Mouse (Mus musculus) bone marrow, adult 2 months (tissue): ENCODE data around the gene Trim11. TPM values are rescaled to one million over a fixed set of nuclear protein-coding genes. Genes with fewer than 3 reads are reported as not detected.

ENCODE experiments used
- H3K27ac ChIP-seq: fragments of 200-500 bp; 2 replicates; pipeline ENCODE4 v1.5.1; 2012; ENCODE audit warnings: low read depth, mild to moderate bottlenecking, control low read depth, inconsistent platforms, low read length; ENCODE audit not compliant: control insufficient read depth, poor library complexity, insufficient read depth
- H3K4me1 ChIP-seq: fragments of 200-500 bp; 2 replicates; pipeline ENCODE4 v1.6.1; 2011; ENCODE audit warnings: low read length; ENCODE audit not compliant: control insufficient read depth, insufficient read depth
- H3K4me3 ChIP-seq: fragments of 200-500 bp; replicated peaks from 2 replicates; pipeline ENCODE3; 2011; ENCODE audit warnings: mild to moderate bottlenecking, low read depth, low read length, control low read depth; ENCODE audit not compliant: control insufficient read depth
- CTCF ChIP-seq: fragments of 200-500 bp; IDR thresholded peaks from 2 replicates; pipeline ENCODE4 v1.5.1; 2011; ENCODE audit warnings: low read length, control low read depth; ENCODE audit not compliant: control insufficient read depth, insufficient read depth
- POLR2A ChIP-seq: fragments of 200-500 bp; IDR thresholded peaks from 2 replicates; pipeline ENCODE4 v1.6.1; 2011; ENCODE audit warnings: low read depth, mild to moderate bottlenecking, control low read depth, low read length, borderline replicate concordance; ENCODE audit not compliant: control insufficient read depth
- WGBS: fragments of 180-500 bp; shearing (Covaris S2); methylation state at CpG from one replicate; pipeline ENCODE4 v1.1.7; 2018; 5-methylcytosine and 5-hydroxymethylcytosine counted together
- polyA plus RNA-seq: library from polyadenylated mRNA; stranded (reverse); fragments of >200 nt; gene quantifications from 2 replicates; pipeline ENCODE4 v1.2.4, GENCODE M21; 2011; ENCODE audit warnings: low replicate concordance; ENCODE audit not compliant: missing spikeins, insufficient read depth, insufficient read length

Gene Trim11
- polyA plus RNA-seq, 1 experiment, result 67.8 TPM

DNA sequence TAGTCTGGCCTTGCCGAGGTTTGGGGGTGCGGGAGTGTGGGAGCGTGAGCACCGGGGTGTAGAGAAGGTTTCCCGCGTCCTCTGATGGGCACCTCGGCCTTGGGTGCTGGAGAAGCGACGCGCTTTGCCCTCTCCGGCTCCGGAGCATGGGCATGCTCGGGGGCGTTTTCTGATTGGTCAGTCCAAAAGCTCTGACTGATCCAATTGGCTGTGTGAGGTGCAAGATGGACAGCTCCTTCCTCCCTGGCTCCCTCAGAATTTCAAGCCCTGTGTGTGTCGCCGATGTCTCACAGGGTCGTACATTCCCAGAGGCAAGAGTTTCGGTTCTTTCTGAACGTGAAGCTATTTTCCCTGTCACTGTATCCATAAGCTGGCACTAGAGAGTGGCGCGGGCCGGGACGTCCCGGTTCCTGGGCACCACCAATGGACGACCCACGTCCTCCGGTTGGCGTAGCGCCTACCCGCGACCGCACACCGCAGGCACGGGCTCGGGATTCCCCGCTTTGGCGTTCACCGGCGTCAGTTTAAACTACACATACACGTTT, 17.9 kb upstream of the Trim11 start:
- TF ChIP-seq CTCF, result peak; percentile 38; the same call in 1 of the 2 replicates
- TF ChIP-seq POLR2A, result peak; percentile 78; the same call in 1 of the 2 replicates
- Histone ChIP-seq H3K4me1 (no peaks in the 10 kb centered on the region; the same call in 1 of the 2 replicates), H3K27ac (peak overlapping the region; percentile 60), H3K4me3 (peak overlapping the region; percentile 67)
- 2% methylated on average over 40 of the region's 40 CpGs for WGBS

DNA sequence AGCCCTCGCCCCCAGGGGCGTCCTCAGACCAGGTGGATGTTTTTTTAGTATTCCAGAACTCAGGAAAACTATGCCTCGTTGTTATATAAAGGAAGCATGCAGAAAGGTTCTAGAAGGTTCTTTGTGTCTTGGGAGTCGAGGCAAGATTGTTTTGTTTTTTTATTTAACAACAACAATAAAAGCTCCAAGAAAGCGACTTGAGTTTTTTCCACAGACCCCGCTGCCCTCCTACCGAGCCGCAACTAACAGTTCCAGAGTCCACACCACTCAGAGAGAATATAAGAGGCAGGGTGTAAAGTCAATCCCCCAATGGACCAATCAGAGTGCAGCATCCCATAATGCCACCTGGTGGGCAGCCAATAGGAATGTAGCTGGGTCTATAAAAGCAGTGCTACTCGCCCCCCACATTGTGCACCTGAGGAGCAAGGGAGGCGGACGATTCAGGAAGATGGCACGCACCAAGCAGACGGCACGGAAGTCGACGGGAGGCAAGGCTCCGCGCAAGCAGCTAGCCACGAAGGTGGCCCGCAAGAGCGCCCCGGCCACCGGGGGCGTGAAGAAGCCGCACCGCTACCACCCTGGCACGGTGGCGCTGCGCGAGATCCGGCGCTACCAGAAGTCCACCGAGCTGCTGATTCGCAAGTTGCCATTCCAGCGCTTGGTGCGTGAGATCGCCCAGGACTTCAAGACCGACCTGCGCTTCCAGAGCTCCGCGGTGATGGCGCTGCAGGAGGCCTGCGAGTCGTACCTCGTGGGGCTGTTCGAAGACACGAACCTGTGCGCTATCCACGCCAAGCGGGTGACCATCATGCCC, 16.3 kb upstream of the Trim11 start:
- Histone ChIP-seq H3K4me1 (no peaks in the 10 kb centered on the region; the same call in 1 of the 2 replicates), H3K27ac (no peak overlapping the region), H3K4me3 (no peak overlapping the region)
- TF ChIP-seq CTCF (no peak), POLR2A (no peak)
- 65% methylated on average over 50 of the region's 50 CpGs for WGBS

DNA sequence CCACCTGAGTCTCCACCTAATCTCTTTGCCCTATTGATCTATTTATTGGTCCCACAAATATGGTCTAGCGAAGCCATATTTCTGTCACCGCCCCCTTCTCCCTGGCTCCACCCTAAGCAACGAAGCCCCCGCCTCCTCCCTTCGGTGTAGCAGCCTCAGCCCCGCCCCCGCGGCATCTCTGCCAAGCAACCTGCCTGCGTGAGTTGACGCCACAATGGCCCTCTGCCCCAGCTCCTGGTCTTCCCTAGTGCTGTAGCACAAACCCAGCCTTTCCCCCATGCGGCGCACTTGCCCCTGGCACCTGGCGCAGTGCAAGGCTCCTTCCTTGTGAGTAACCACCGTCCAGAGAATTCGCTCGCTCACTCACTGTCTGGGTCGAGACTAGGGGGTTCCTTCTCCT, 14.3 kb upstream of the Trim11 start:
- H3K27ac ChIP-seq, result no peak overlapping the region
- no peak overlapping the region for H3K4me3 ChIP-seq
- H3K4me1 ChIP-seq, result no peaks in the 10 kb centered on the region; the same call in 1 of the 2 replicates
- TF ChIP-seq CTCF, result no peak
- no peak for TF ChIP-seq POLR2A
- WGBS, result 36% methylated on average over 17 of the region's 17 CpGs

DNA sequence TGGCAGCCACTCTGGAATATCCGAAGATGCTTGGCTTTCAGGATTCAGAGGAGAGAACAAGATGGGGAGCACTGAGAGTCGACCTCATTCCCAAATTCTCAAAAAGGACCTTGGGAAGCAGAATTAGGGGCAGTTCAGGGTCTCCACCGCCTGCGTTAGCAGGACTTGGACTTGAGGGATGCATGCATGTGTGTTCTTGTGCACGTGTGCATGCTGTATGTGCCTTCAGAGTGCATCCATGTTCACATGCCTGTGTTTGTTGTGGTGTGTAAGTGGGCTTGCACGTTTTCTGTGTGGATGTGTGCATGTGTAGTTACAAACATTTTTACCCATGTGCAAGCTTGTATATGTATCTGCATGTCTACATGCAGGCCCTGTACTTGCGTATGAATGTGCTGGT, 13.7 kb upstream of the Trim11 start:
- Histone ChIP-seq H3K27ac (no peak overlapping the region), H3K4me1 (no peaks in the 10 kb centered on the region; the same call in 1 of the 2 replicates), H3K4me3 (no peak overlapping the region)
- 78% methylated on average over 7 of the region's 7 CpGs for WGBS
- TF ChIP-seq CTCF (no peak), POLR2A (no peak)

DNA sequence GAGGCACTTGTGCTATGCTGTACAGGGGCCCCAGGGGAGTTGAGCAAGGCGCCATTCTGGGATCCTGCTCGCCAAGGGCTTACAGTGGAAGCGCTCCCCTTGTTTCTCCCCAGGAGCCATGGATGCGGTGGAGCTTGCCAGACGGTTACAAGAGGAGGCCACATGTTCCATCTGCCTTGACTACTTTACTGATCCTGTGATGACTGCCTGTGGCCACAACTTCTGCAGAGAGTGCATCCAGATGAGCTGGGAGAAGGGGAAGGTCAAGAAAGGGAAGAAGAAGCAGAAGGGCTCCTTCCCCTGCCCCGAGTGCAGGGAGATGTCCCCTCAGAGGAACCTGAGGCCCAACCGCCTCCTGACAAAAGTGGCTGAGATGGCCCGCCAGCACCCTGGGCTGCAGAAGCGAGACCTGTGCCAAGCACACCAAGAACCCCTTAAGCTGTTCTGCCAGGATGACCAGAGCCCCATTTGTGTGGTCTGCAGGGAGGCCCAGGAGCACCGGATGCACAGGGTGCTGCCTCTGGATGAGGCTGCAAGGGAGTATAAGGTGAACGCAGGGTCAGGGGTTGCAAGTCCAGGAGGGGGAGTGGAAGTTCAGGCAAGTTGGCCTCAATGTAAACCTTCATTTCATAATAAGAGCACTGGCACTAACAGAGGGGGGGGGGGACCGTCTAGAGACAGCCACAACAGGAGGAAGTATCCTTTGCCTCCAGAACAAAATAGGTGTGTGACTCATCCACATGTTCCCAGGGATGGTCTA, 12.7 kb upstream of the Trim11 start:
- no peak overlapping the region for H3K27ac ChIP-seq
- no peak for TF ChIP-seq CTCF
- no peak for TF ChIP-seq POLR2A
- H3K4me1 ChIP-seq, result no peaks in the 10 kb centered on the region; the same call in 1 of the 2 replicates
- no peak overlapping the region for H3K4me3 ChIP-seq
- WGBS, result 48% methylated on average over 12 of the region's 12 CpGs

DNA sequence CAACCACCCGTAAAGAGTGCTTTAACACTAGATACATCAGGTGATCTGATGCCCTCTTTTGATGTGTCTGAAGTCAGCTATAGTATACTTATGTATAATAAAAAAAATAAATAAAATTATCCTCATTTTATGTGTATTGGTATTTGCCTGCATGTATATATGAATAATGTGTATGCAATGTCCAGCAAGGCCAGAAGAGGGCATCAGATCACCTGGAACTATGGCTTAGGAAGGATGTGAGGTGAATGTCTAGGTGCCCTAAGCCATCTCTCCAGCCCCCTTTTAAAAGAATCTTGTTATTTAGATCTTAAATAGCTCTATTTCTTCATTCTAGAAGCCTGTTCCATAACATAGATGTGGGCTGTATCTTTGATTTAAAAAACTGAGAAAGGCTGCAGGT, 10.5 kb upstream of the Trim11 start:
- Histone ChIP-seq H3K4me3 (no peak overlapping the region), H3K27ac (no peak overlapping the region), H3K4me1 (no peaks in the 10 kb centered on the region; the same call in 1 of the 2 replicates)
- TF ChIP-seq POLR2A, result no peak
- TF ChIP-seq CTCF, result peak; percentile 42
- WGBS, result 87% methylated on average over 1 of the region's 1 CpGs

DNA sequence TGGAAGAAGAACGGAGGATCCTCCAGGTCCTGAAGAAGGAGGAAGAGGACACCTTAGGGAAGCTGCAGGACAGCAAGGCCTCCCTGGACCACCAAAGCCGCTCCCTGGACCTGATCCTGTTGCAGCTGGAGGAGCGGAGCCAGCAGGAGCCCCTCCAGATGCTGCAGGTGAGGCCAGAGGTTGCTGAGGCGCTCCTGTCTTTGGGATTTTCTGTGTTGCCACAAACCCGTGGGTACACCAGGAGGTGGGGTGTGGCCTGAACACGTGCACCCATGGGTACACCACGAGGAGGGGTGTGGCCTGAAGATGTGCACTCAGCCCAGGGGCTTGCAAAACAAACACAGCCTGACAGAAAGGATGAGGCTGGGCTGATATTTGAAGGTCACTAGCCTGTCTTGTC, 9.3 kb upstream of the Trim11 start:
- H3K4me3 ChIP-seq, result no peak overlapping the region
- TF ChIP-seq CTCF, result no peak
- TF ChIP-seq POLR2A, result no peak
- no peaks in the 10 kb centered on the region; the same call in 1 of the 2 replicates for H3K4me1 ChIP-seq
- no peak overlapping the region for H3K27ac ChIP-seq
- 56% methylated on average over 7 of the region's 7 CpGs for WGBS

DNA sequence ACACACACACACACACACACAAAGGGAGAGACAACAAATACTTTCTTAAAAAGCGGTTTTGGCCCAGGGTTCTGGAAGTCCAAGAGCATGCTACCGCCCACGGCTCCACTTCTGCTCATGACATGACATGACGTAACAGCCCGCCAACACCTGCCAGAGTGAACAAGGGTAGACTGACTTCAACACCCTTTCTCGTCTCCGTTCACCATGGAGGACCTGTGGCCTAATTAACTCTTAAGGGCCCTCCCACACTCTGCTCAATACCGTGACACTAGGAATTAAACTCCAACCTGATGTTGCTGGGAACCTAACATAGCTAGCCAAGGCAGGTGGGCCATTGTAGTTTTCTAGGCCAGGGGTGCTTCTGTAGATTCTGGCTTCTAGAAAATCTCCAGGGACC, 8.9 kb upstream of the Trim11 start:
- Histone ChIP-seq H3K27ac (no peak overlapping the region), H3K4me1 (no peaks in the 10 kb centered on the region; the same call in 1 of the 2 replicates), H3K4me3 (no peak overlapping the region)
- no peak for TF ChIP-seq CTCF
- 65% methylated on average over 8 of the region's 8 CpGs for WGBS
